Mouse (Mus musculus): Measurements from ENCODE around the gene Cyp17a1.

DNA sequence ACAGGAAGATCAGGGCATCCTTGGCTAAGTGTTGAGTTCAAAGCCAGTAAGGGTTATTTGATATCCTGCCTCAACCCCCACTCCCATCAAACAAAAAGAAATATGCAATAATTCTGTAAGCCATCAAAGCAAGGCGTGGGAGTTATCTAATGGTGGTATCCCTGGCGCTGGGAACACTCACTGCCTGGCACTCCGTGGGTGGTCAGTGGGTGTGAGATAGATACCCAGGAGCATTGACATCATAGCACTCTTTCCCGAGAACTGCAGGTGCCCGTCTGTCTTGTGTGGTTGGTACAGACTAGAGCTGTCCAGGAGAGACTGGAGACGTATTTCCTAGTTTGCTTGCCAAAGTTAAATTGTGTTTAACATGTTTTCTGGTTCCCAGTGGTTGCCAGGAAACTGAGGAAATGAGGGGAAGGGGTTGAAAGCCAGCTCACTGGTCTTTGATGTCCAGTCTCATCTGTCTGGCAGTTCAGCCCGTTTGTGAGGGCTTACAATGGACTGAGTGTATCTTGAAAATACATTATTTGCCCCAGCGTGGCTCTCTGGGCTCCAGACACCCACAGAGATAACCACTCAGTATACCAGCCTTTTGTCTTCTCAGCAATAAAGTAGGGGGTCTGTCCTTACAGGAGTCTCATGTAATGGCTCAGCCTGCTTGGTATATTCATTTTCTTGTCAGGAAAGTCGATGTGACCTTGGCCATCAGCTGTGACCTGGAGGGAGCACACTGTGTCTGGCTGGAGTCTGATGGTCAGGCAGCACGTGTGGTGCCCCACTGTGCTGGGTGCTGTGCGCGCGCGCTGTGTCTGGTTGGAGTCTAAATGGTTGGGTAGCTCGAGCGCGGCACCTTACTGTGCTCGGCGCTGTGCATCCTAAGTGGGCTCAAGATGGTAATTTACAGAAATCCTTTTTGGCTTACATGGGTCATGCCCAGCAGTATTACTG lies 51.5 kb downstream of the Cyp17a1 start:
- TF ChIP-seq POLR2A (IDR thresholded peaks at IDR 0.05; ENCODE audit: control insufficient read depth, low read depth, low read length) (no peak), CTCF (IDR thresholded peaks at IDR 0.05; ENCODE audit: control insufficient read depth, insufficient read depth, insufficient replicate concordance, low read depth, low read length) (no peak)

Data from testis, adult 2 months (tissue).